ENCODE assay signal across 8 mouse cellular contexts in the genomic region with DNA sequence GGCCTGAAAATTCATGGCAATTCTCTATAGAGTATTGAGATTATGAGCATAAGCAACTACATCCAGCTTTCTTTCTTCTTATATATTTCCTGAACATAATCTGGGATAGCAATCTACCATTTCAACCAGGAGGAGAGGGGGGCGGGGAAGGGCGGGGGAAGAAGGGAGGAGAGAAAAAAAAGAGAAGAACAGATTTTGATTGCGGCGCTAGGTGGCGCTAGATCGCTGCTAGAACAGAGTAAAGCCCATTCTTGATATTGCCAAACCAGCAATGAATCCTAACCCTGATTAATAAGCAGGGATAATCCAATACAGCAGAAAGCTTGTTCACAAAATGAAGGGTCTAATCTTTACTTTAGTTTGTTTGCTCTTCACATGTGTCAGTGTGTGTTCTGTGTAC. TPM values are rescaled to one million over a fixed set of nuclear protein-coding genes. Genes with fewer than 3 reads are reported as not detected.
DNase-seq lines count a peak whose midpoint lies in the region; ATAC-seq and TF ChIP-seq lines count a peak whose summit lies in the region.
"Had no signal": no experiment of that assay in that cellular context is flagged by ENCODE, and none has a peak within 500 bp of the region (broad histone marks: within the 10 kb centered on the region; RNA-seq: fewer than 3 reads in every experiment).

No protein-coding gene starts in this region.

- H3K9me3 ChIP-seq in lung, postnatal 0 days (ENCODE audit: low read length), result no peaks in the 10 kb centered on the region
- H3K9me3 ChIP-seq: lung, embryonic 15.5 days had no signal

- peaks cover 18% of the 10 kb centered on the region for H3K27me3 ChIP-seq in lung, postnatal 0 days (replicated peaks; ENCODE audit: insufficient read depth, low read length)

- TF ChIP-seq EP300 in lung, postnatal 0 days (IDR thresholded peaks at IDR 0.05), result no peak

- no peak overlapping the region for H3K4me2 ChIP-seq in lung, postnatal 0 days (replicated peaks; ENCODE audit: low read depth, low read length)

- peak; percentile 71 for TF ChIP-seq CTCF in lung, postnatal 0 days (IDR thresholded peaks at IDR 0.05)

- WGBS in lung, postnatal 0 days, result 3% methylated on average over 6 of the region's 6 CpGs

- no peak for ATAC-seq in lung, postnatal 0 days

- H3K4me1 ChIP-seq in lung, postnatal 0 days (ENCODE audit: insufficient read depth, low read depth, low read length), result no peaks in the 10 kb centered on the region

- no peak overlapping the region for H3K9ac ChIP-seq in lung, postnatal 0 days (replicated peaks; ENCODE audit: low read depth)
- H3K9ac ChIP-seq: lung, embryonic 15.5 days had no signal

- peak; percentile 43 for DNase-seq in ovary, postnatal 36 days (ENCODE audit: low spot score)
- no peak for DNase-seq in ovary, adult 18-20 months (ENCODE audit: low spot score)
- DNase-seq in adrenal gland, postnatal 25 days, result peak; percentile 65
- DNase-seq in embryo, embryonic 9.5 days (ENCODE audit: extremely low spot score), result peak; percentile 62
- peak; percentile 50 for DNase-seq in hindlimb bud, embryonic 11.5 days (ENCODE audit: extremely low spot score, low read depth, low spot score)
- DNase-seq in lung, postnatal 0 days (ENCODE audit: low spot score), result peak; percentile 85
- peak; percentile 60 for DNase-seq in right cerebral cortex, adult 18-20 months

- no peak overlapping the region for H3K27ac ChIP-seq in lung, postnatal 0 days (ENCODE audit: low read length)
- H3K27ac ChIP-seq: lung, embryonic 15.5 days had no signal

- no peak overlapping the region for H3K4me3 ChIP-seq in lung, postnatal 0 days (ENCODE audit: low read depth, low read length)

- H3K36me3 ChIP-seq in lung, postnatal 0 days (ENCODE audit: insufficient read depth, low read length), result no peaks in the 10 kb centered on the region
- H3K36me3 ChIP-seq: lung, embryonic 15.5 days had no signal

RNA-seq across cellular contexts. Expression of gene Pcnx2, which starts 0.8 kb away (rescaled TPM):
- 0.27 and 0.81 TPM in 2 replicates for total RNA-seq in adrenal gland, postnatal 25 days (2021)
- polyA plus RNA-seq in lung, postnatal 0 days (2015; fragmentation: Nextera tagmentation; extraction: Ambion mirVana), result 0.18 and 0.31 TPM in 2 replicates

RNA-seq across cellular contexts. Expression of gene Map3k21, which starts 11.4 kb away (rescaled TPM):
- 3.4 TPM in 2 replicates for total RNA-seq in adrenal gland, postnatal 25 days (2021)
- polyA plus RNA-seq in lung, postnatal 0 days (2015; fragmentation: Nextera tagmentation; extraction: Ambion mirVana), result 0.74 and 0.76 TPM in 2 replicates
